Mouse (Mus musculus) monocyte, adult 5-6 weeks (primary cell): ENCODE data around the gene Hsph1. TPM values are rescaled to one million over a fixed set of nuclear protein-coding genes. Genes with fewer than 3 reads are reported as not detected.

ENCODE experiments used
- total RNA-seq: library from RNA; stranded (forward); fragments of 200-1000, 200-491, 200-594 nt; gene quantifications from 3 replicates; pipeline ENCODE4 v1.2.3, GENCODE M21; 2017

The Hsph1 gene
- total RNA-seq, 1 experiment from 2014 or later, result 27.5 TPM

Other genes starting within 250 kb of the Hsph1 start
- gene Medag, start 224.6 kb downstream of the Hsph1 start, total RNA-seq, result not detected in 3 replicates
- gene Tex26, start 196.7 kb downstream of the Hsph1 start, total RNA-seq, result not detected in 3 replicates
- gene Wdr95, start 107.7 kb downstream of the Hsph1 start, total RNA-seq, result 4.4 to 5.9 TPM (median 4.7 TPM) in 3 replicates
- 1.9 to 6.3 TPM (median 2.4 TPM) in 3 replicates for gene B3glct, start 41.9 kb upstream of the Hsph1 start, total RNA-seq